Mouse (Mus musculus) hindbrain, postnatal 0 days (tissue): ENCODE data around the gene Hs6st3. TPM values are rescaled to one million over a fixed set of nuclear protein-coding genes. Genes with fewer than 3 reads are reported as not detected.
A peak's percentile ranks its signal among the peaks of the same experiment; 100 is the strongest.

Source experiments
- ATAC-seq: fragments of 200-750 bp; cut with Nextera tagmentation; 2 replicates; pipeline ENCODE4 v1.8.0; 2017; ENCODE audit warnings: mild to moderate bottlenecking, moderate TSS enrichment, moderate library complexity
- DNase-seq: peaks from one replicate; pipeline ENCODE4 v3.0.0-alpha.2; 2015; ENCODE audit warnings: low spot score
- H3K27ac ChIP-seq: fragments of 300-500 bp; sonication (generic); 2 replicates; pipeline ENCODE4 v1.5.1; 2014; ENCODE audit warnings: mild to moderate bottlenecking
- H3K27me3 ChIP-seq: fragments of 300-500 bp; sonication (generic); 2 replicates; pipeline ENCODE4 v1.6.1; 2014; ENCODE audit warnings: low read length, mixed read lengths; ENCODE audit not compliant: insufficient read depth
- H3K36me3 ChIP-seq: fragments of 300-500 bp; sonication (generic); 2 replicates; pipeline ENCODE4 v1.6.1; 2014; ENCODE audit warnings: low read length, mixed read lengths; ENCODE audit not compliant: insufficient read depth
- H3K4me1 ChIP-seq: fragments of 300-500 bp; sonication (generic); 2 replicates; pipeline ENCODE4 v1.6.1; 2014; ENCODE audit warnings: antibody characterized with exemption, low read length, mixed read lengths; ENCODE audit not compliant: insufficient read depth
- H3K4me2 ChIP-seq: fragments of 300-500 bp; sonication (generic); 2 replicates; pipeline ENCODE4 v1.6.1; 2014; ENCODE audit warnings: low read depth, mild to moderate bottlenecking, low read length, moderate library complexity, mixed read lengths
- H3K4me3 ChIP-seq: fragments of 300-500 bp; sonication (generic); 2 replicates; pipeline ENCODE4 v1.5.1; 2014; ENCODE audit warnings: low read length
- H3K9ac ChIP-seq: fragments of 300-500 bp; sonication (generic); replicated peaks from 2 replicates; pipeline ENCODE4 v1.6.1; 2014; ENCODE audit warnings: mild to moderate bottlenecking, low read length, moderate library complexity, mixed read lengths
- H3K9me3 ChIP-seq: fragments of 300-500 bp; sonication (generic); 2 replicates; pipeline ENCODE4 v1.6.1; 2016; ENCODE audit warnings: low read length, mixed read lengths
- CTCF ChIP-seq: IDR thresholded peaks from 2 replicates; pipeline ENCODE4 v1.5.1; 2016; ENCODE audit warnings: antibody characterized with exemption, control low read depth, low read depth
- WGBS: fragments of 180-500 bp; shearing (Covaris S2); extraction: QIAGEN DNeasy Blood & Tissue Kit; methylation state at CpG from one replicate; pipeline ENCODE4 v1.1.7; 2014; 5-methylcytosine and 5-hydroxymethylcytosine counted together
- polyA plus RNA-seq: library from polyadenylated mRNA; unstranded; fragments of >200 nt; fragmentation: Nextera tagmentation; extraction: Ambion mirVana; gene quantifications from 2 replicates; pipeline ENCODE4 v1.2.1, GENCODE M21; 2015
- total RNA-seq: library from RNA; depleted of rRNA; stranded (reverse); fragments of >200 nt; gene quantifications from 2 replicates; pipeline ENCODE4 v1.2.3, GENCODE M21; 2014; rRNA removed

Gene Hs6st3
- total and polyA plus RNA-seq, 2 experiments from 2014 or later = 2.8 to 38.6 TPM

GRCm38 (mm10) chr14:119908032-119908675 lies 770.0 kb downstream of the Hs6st3 start:
- WGBS = 59% methylated on average over 13 of the region's 13 CpGs
- Histone ChIP-seq H3K27me3 (no peaks in the 10 kb centered on the region), H3K27ac (no peak overlapping the region), H3K4me2 (no peak overlapping the region), H3K4me1 (no peaks in the 10 kb centered on the region), H3K36me3 (no peaks in the 10 kb centered on the region), H3K9me3 (no peaks in the 10 kb centered on the region), H3K4me3 (no peak overlapping the region), H3K9ac (no peak overlapping the region)
- DNase-seq = no peak
- ATAC-seq = no peak
- TF ChIP-seq CTCF = no peak

- no peaks in the 10 kb centered on the region for H3K36me3 ChIP-seq
- H3K4me2 ChIP-seq = no peak overlapping the region
- DNase-seq = no peak
- no peaks in the 10 kb centered on the region for H3K9me3 ChIP-seq
- 65% methylated on average over 6 of the region's 6 CpGs for WGBS
- H3K27me3 ChIP-seq = no peaks in the 10 kb centered on the region
- H3K9ac ChIP-seq = no peak overlapping the region
- TF ChIP-seq CTCF = no peak
- no peak overlapping the region for H3K4me3 ChIP-seq
- ATAC-seq = no peak
- no peak overlapping the region for H3K27ac ChIP-seq
- H3K4me1 ChIP-seq = no peaks in the 10 kb centered on the region
Observed at GRCm38 (mm10) chr14:119914508-119914907, 776.4 kb downstream of the Hs6st3 start.

GRCm38 (mm10) chr14:119918281-119919034 lies 780.3 kb downstream of the Hs6st3 start:
- H3K4me3 ChIP-seq = no peak overlapping the region
- H3K4me1 ChIP-seq = no peaks in the 10 kb centered on the region
- no peaks in the 10 kb centered on the region for H3K27me3 ChIP-seq
- WGBS = 64% methylated on average over 6 of the region's 6 CpGs
- H3K4me2 ChIP-seq = no peak overlapping the region
- H3K9me3 ChIP-seq = no peaks in the 10 kb centered on the region
- no peak overlapping the region for H3K27ac ChIP-seq
- no peak for TF ChIP-seq CTCF
- H3K36me3 ChIP-seq = no peaks in the 10 kb centered on the region
- no peak overlapping the region for H3K9ac ChIP-seq
- DNase-seq = no peak
- ATAC-seq = no peak

- Histone ChIP-seq H3K4me1 (no peaks in the 10 kb centered on the region), H3K27me3 (no peaks in the 10 kb centered on the region), H3K4me3 (no peak overlapping the region), H3K4me2 (no peak overlapping the region), H3K27ac (no peak overlapping the region), H3K36me3 (no peaks in the 10 kb centered on the region), H3K9me3 (no peaks in the 10 kb centered on the region), H3K9ac (no peak overlapping the region)
- TF ChIP-seq CTCF = no peak
- DNase-seq (peak; percentile 13), ATAC-seq (no peak)
- WGBS = 78% methylated on average over 1 of the region's 1 CpGs
Observed at GRCm38 (mm10) chr14:119919177-119919576, 781.0 kb downstream of the Hs6st3 start.

Other genes starting within 250 kb of the Hs6st3 start
- gene Dzip1, start 212.9 kb upstream of the Hs6st3 start, total RNA-seq = 352 and 378 TPM in 2 replicates
- 99.0 and 102 TPM in 2 replicates for gene Dzip1, start 212.9 kb upstream of the Hs6st3 start, polyA plus RNA-seq
- gene Dnajc3, start 200.4 kb upstream of the Hs6st3 start, total RNA-seq = 16.7 and 19.0 TPM in 2 replicates
- 22.8 and 23.2 TPM in 2 replicates for gene Dnajc3, start 200.4 kb upstream of the Hs6st3 start, polyA plus RNA-seq
- 19.3 and 28.0 TPM in 2 replicates for gene Uggt2, start 38.9 kb upstream of the Hs6st3 start, total RNA-seq
- 13.2 and 14.2 TPM in 2 replicates for gene Uggt2, start 38.9 kb upstream of the Hs6st3 start, polyA plus RNA-seq